ENCODE assay signal across 18 mouse cellular contexts in genomic region chr5:24202492-24202891, GRCm38 (mm10). TPM values are rescaled to one million over a fixed set of nuclear protein-coding genes. Genes with fewer than 3 reads are reported as not detected.
DNase-seq lines count a peak whose midpoint lies in the region; ATAC-seq and TF ChIP-seq lines count a peak whose summit lies in the region.
"Had no signal": no experiment of that assay in that cellular context is flagged by ENCODE, and none has a peak within 500 bp of the region (broad histone marks: within the 10 kb centered on the region; RNA-seq: fewer than 3 reads in every experiment).

No protein-coding gene starts in this region.

- H3K36me3 ChIP-seq in hindbrain, embryonic 16.5 days (ENCODE audit: control insufficient read depth, insufficient read depth, low read length), result no peaks in the 10 kb centered on the region
- no peaks in the 10 kb centered on the region for H3K36me3 ChIP-seq in hindbrain, embryonic 11.5 days (ENCODE audit: control insufficient read depth, insufficient read depth, low read length)
- H3K36me3 ChIP-seq in testis, adult 2 months (ENCODE audit: control insufficient read depth, insufficient read depth, low read length), result no peaks in the 10 kb centered on the region
- H3K36me3 ChIP-seq: heart, embryonic 13.5 days; hindbrain, embryonic 12.5 days; midbrain, embryonic 10.5 days; neural tube, embryonic 15.5 days had no signal

- no peak for DNase-seq in hindbrain, embryonic 11.5 days (ENCODE audit: low spot score)
- DNase-seq in testis, postnatal 10 days (ENCODE audit: low spot score), result no peak
- peak; percentile 32 to 54 for DNase-seq in layer of hippocampus, adult 8-10 months (ENCODE audit: low spot score in 2 of 2)
- DNase-seq in yolk sac, embryonic 10.5 days (ENCODE audit: low spot score), result no peak
- DNase-seq in adrenal gland, postnatal 14 days, result no peak
- DNase-seq in embryo, embryonic 11 days, result no peak
- DNase-seq: cerebellum, adult 2 months; kidney, adult 18-20 months; kidney, postnatal 25 days; lung, postnatal 14 days; thymus, adult 18-20 months had no signal

- no peaks in the 10 kb centered on the region for H3K4me1 ChIP-seq in hindbrain, embryonic 16.5 days (ENCODE audit: control insufficient read depth, insufficient read depth, low read depth, low read length)
- H3K4me1 ChIP-seq in hindbrain, embryonic 11.5 days (replicated peaks; ENCODE audit: control insufficient read depth, insufficient read depth, low read length), result no peaks in the 10 kb centered on the region
- H3K4me1 ChIP-seq in testis, adult 2 months (ENCODE audit: control insufficient read depth, insufficient read depth, low read length), result no peaks in the 10 kb centered on the region
- H3K4me1 ChIP-seq: heart, embryonic 13.5 days; hindbrain, embryonic 12.5 days; midbrain, embryonic 10.5 days; neural tube, embryonic 15.5 days had no signal

- TF ChIP-seq POLR2A in testis, adult 2 months (IDR thresholded peaks at IDR 0.05; ENCODE audit: control insufficient read depth, low read depth, low read length), result no peak

- 67% methylated on average over 5 of the region's 5 CpGs for WGBS in hindbrain, embryonic 16.5 days
- 82% methylated on average over 5 of the region's 5 CpGs for WGBS in hindbrain, embryonic 11.5 days

- no peak overlapping the region for H3K27ac ChIP-seq in hindbrain, embryonic 16.5 days (ENCODE audit: low read depth, low read length)
- no peak overlapping the region for H3K27ac ChIP-seq in hindbrain, embryonic 11.5 days (ENCODE audit: low read depth, low read length)
- H3K27ac ChIP-seq in testis, adult 2 months (ENCODE audit: control insufficient read depth, insufficient read depth, low read depth, low read length), result no peak overlapping the region
- H3K27ac ChIP-seq: heart, embryonic 13.5 days; hindbrain, embryonic 12.5 days; liver, embryonic 14.5 days; midbrain, embryonic 10.5 days; neural tube, embryonic 15.5 days had no signal

- H3K27me3 ChIP-seq in hindbrain, embryonic 16.5 days (replicated peaks; ENCODE audit: control insufficient read depth, insufficient read depth, low read length), result no peaks in the 10 kb centered on the region
- H3K27me3 ChIP-seq in hindbrain, embryonic 11.5 days (ENCODE audit: control insufficient read depth, insufficient read depth, low read length), result no peaks in the 10 kb centered on the region
- H3K27me3 ChIP-seq in testis, adult 2 months (ENCODE audit: control insufficient read depth, insufficient read depth, low read length), result no peaks in the 10 kb centered on the region
- H3K27me3 ChIP-seq: heart, embryonic 13.5 days; hindbrain, embryonic 12.5 days; neural tube, embryonic 15.5 days had no signal

- H3K9ac ChIP-seq in hindbrain, embryonic 16.5 days (ENCODE audit: low read depth, low read length), result no peak overlapping the region
- no peak overlapping the region for H3K9ac ChIP-seq in hindbrain, embryonic 11.5 days (ENCODE audit: low read depth, low read length)
- H3K9ac ChIP-seq: heart, embryonic 13.5 days; hindbrain, embryonic 12.5 days; liver, embryonic 14.5 days; neural tube, embryonic 15.5 days had no signal

- peak; percentile 48; the same call in 1 of the 2 replicates for ATAC-seq in hindbrain, embryonic 16.5 days
- ATAC-seq in hindbrain, embryonic 11.5 days (ENCODE audit: low FRiP score), result no peak

- H3K4me3 ChIP-seq in hindbrain, embryonic 16.5 days (ENCODE audit: low read length), result no peak overlapping the region
- no peak overlapping the region for H3K4me3 ChIP-seq in hindbrain, embryonic 11.5 days (ENCODE audit: low read depth, low read length)
- 0 out of 2 replicates have a peak overlapping the region, but pooled peaks have one; percentile 3 for H3K4me3 ChIP-seq in testis, adult 2 months (ENCODE audit: control insufficient read depth, low read depth, low read length)
- H3K4me3 ChIP-seq: heart, embryonic 13.5 days; hindbrain, embryonic 12.5 days; midbrain, embryonic 10.5 days; neural tube, embryonic 15.5 days had no signal

- H3K9me3 ChIP-seq in hindbrain, embryonic 16.5 days (ENCODE audit: control insufficient read depth, low read length), result no peaks in the 10 kb centered on the region
- H3K9me3 ChIP-seq in hindbrain, embryonic 11.5 days (ENCODE audit: control insufficient read depth, low read length), result no peaks in the 10 kb centered on the region
- H3K9me3 ChIP-seq: heart, embryonic 13.5 days; hindbrain, embryonic 12.5 days; midbrain, embryonic 10.5 days; neural tube, embryonic 15.5 days had no signal

- no peak for TF ChIP-seq CTCF in testis, adult 2 months (IDR thresholded peaks at IDR 0.05; ENCODE audit: control insufficient read depth, insufficient read depth, insufficient replicate concordance, low read depth, low read length)

- no peak overlapping the region for H3K4me2 ChIP-seq in hindbrain, embryonic 16.5 days (ENCODE audit: low read length)
- H3K4me2 ChIP-seq in hindbrain, embryonic 11.5 days (replicated peaks; ENCODE audit: low read depth, low read length), result no peak overlapping the region
- H3K4me2 ChIP-seq: heart, embryonic 13.5 days; hindbrain, embryonic 12.5 days; neural tube, embryonic 15.5 days had no signal

RNA-seq across cellular contexts. Expression of gene Nupl2, which starts 37.7 kb away (rescaled TPM):
- polyA plus RNA-seq in hindbrain, embryonic 16.5 days (2015; fragmentation: Nextera tagmentation; extraction: Ambion mirVana), result 11.9 and 13.5 TPM in 2 replicates
- polyA plus RNA-seq in hindbrain, embryonic 11.5 days (2014; fragmentation: Nextera tagmentation; extraction: Ambion mirVana), result 18.4 and 21.4 TPM in 2 replicates
- 52.1 and 59.8 TPM in 2 replicates for polyA plus RNA-seq in testis, adult 2 months (2012; rRNA removed)
- total RNA-seq in layer of hippocampus, adult 8-10 months (2022), result 10 to 100 TPM in 3 of 4 experiments, 1 to 10 TPM in 1; 9.4 to 12.9 (median 11.8) TPM
- 7.7 and 7.9 TPM in 2 replicates for total RNA-seq in adrenal gland, postnatal 14 days (2021)

Comparison
In these comparisons a context has a peak if more than half of its experiments do, and no peak if none do; other contexts are left out.
1. DNase-seq: peak in layer of hippocampus, adult 8-10 months (2 of 2); none in hindbrain, embryonic 11.5 days (single experiment), testis, postnatal 10 days (single experiment), yolk sac, embryonic 10.5 days (single experiment), adrenal gland, postnatal 14 days (single experiment) and embryo, embryonic 11 days (single experiment).